Mouse (Mus musculus): ENCODE measurements at regions not wholly inside any gene's neighbourhood (a gene's known extent, or its start where the extent isn't known, plus 50 kb on each side); places are given as distances from the start of the nearest gene placed in this dataset.

- no peak for DNase-seq (ENCODE audit: low spot score)
Measured at GRCm38 (mm10) chr2:128526100-128526499, 64.9 kb upstream of the Spdye4c start.

GRCm38 (mm10) chr2:128526883-128527344, 64.1 kb upstream of the Spdye4c start:
- no peak for DNase-seq (ENCODE audit: low spot score)

GRCm38 (mm10) chr2:128536294-128536693, 54.7 kb upstream of the Spdye4c start:
- no peak for DNase-seq (ENCODE audit: low spot score)

- no peak for DNase-seq (ENCODE audit: low spot score)
Measured at GRCm38 (mm10) chr2:128537425-128537824, 53.6 kb upstream of the Spdye4c start.

GRCm38 (mm10) chr2:128538736-128539135, 52.3 kb upstream of the Spdye4c start:
- no peak for DNase-seq (ENCODE audit: low spot score)

Measured in left cerebral cortex, adult 11 months (tissue).